Mouse (Mus musculus): ENCODE results near the gene Gm43720. TPM values are rescaled to one million over a fixed set of nuclear protein-coding genes. Genes with fewer than 3 reads are reported as not detected.
"Not testable (repeated sequence)": the region's sequence is repeated elsewhere in the genome, so short reads cannot be mapped to it uniquely, and the experiment has no call there.

Gm43720 gene
- polyA plus RNA-seq, 1 experiment from 2014 or later: 0.04 TPM

GRCm38 (mm10) chr5:138234224-138234623 is 45.5 kb downstream of the Gm43720 start:
- H3K4me2 ChIP-seq: no peak overlapping the region
- ATAC-seq (ENCODE audit: low FRiP score): no peak
- H3K27ac ChIP-seq (replicated peaks): no peak overlapping the region
- no peaks in the 10 kb centered on the region for H3K9me3 ChIP-seq (replicated peaks)
- H3K9ac ChIP-seq (replicated peaks): no peak overlapping the region
- H3K4me3 ChIP-seq (replicated peaks): no peak overlapping the region
- H3K27me3 ChIP-seq (replicated peaks): no peaks in the 10 kb centered on the region
- H3K4me1 ChIP-seq: no peaks in the 10 kb centered on the region
- no peaks in the 10 kb centered on the region for H3K36me3 ChIP-seq

GRCm38 (mm10) chr5:138233778-138234177 is 46.0 kb downstream of the Gm43720 start:
- Histone ChIP-seq H3K27me3 (replicated peaks) (no peaks in the 10 kb centered on the region), H3K4me1 (no peaks in the 10 kb centered on the region), H3K4me3 (replicated peaks) (no peak overlapping the region), H3K9ac (replicated peaks) (no peak overlapping the region), H3K27ac (replicated peaks) (no peak overlapping the region), H3K9me3 (replicated peaks) (no peaks in the 10 kb centered on the region), H3K36me3 (no peaks in the 10 kb centered on the region), H3K4me2 (no peak overlapping the region)
- 89% methylated on average over 2 of the region's 2 CpGs for WGBS
- ATAC-seq (ENCODE audit: low FRiP score): no peak

GRCm38 (mm10) chr5:138229511-138229910 is 50.2 kb downstream of the Gm43720 start:
- H3K27me3 ChIP-seq (replicated peaks): no peaks in the 10 kb centered on the region
- no peaks in the 10 kb centered on the region for H3K4me1 ChIP-seq
- H3K36me3 ChIP-seq: no peaks in the 10 kb centered on the region
- no peak overlapping the region for H3K4me2 ChIP-seq
- H3K27ac ChIP-seq (replicated peaks): no peak overlapping the region
- ATAC-seq (ENCODE audit: low FRiP score): no peak
- no peak overlapping the region for H3K9ac ChIP-seq (replicated peaks)
- no peak overlapping the region for H3K4me3 ChIP-seq (replicated peaks)
- 94% methylated on average over 3 of the region's 3 CpGs for WGBS
- no peaks in the 10 kb centered on the region for H3K9me3 ChIP-seq (replicated peaks)

- H3K9me3 ChIP-seq (replicated peaks): no peaks in the 10 kb centered on the region
- H3K9ac ChIP-seq (replicated peaks): no peak overlapping the region
- no peak overlapping the region for H3K4me3 ChIP-seq (replicated peaks)
- no peaks in the 10 kb centered on the region for H3K36me3 ChIP-seq
- ATAC-seq (ENCODE audit: low FRiP score): no peak
- 62% methylated on average over 3 of the region's 3 CpGs for WGBS
- H3K4me2 ChIP-seq: no peak overlapping the region
- no peak overlapping the region for H3K27ac ChIP-seq (replicated peaks)
- H3K27me3 ChIP-seq (replicated peaks): no peaks in the 10 kb centered on the region
- H3K4me1 ChIP-seq: no peaks in the 10 kb centered on the region
Measured at GRCm38 (mm10) chr5:138228026-138228425, 51.7 kb downstream of the Gm43720 start.

- Histone ChIP-seq H3K9ac (replicated peaks) (no peak overlapping the region), H3K27ac (replicated peaks) (no peak overlapping the region), H3K9me3 (replicated peaks) (no peaks in the 10 kb centered on the region), H3K27me3 (replicated peaks) (no peaks in the 10 kb centered on the region), H3K4me2 (no peak overlapping the region), H3K4me3 (replicated peaks) (no peak overlapping the region), H3K4me1 (no peaks in the 10 kb centered on the region), H3K36me3 (no peaks in the 10 kb centered on the region)
- no peak for ATAC-seq (ENCODE audit: low FRiP score)
- WGBS: 82% methylated on average over 2 of the region's 2 CpGs
Measured at GRCm38 (mm10) chr5:138227367-138227766, 52.4 kb downstream of the Gm43720 start.

GRCm38 (mm10) chr5:138226491-138226890 is 53.3 kb downstream of the Gm43720 start:
- Histone ChIP-seq H3K9me3 (replicated peaks) (no peaks in the 10 kb centered on the region), H3K36me3 (no peaks in the 10 kb centered on the region), H3K4me1 (no peaks in the 10 kb centered on the region), H3K4me2 (no peak overlapping the region), H3K27ac (replicated peaks) (no peak overlapping the region), H3K4me3 (replicated peaks) (no peak overlapping the region), H3K9ac (replicated peaks) (no peak overlapping the region), H3K27me3 (replicated peaks) (no peaks in the 10 kb centered on the region)
- no peak for ATAC-seq (ENCODE audit: low FRiP score)
- 83% methylated on average over 4 of the region's 4 CpGs for WGBS

- Histone ChIP-seq H3K36me3 (no peaks in the 10 kb centered on the region), H3K4me2 (no peak within 1 kb of the TSS), H3K27me3 (replicated peaks) (no peaks in the 10 kb centered on the region), H3K4me1 (no peaks in the 10 kb centered on the region), H3K9me3 (replicated peaks) (no peaks in the 10 kb centered on the region), H3K9ac (replicated peaks) (no peak within 1 kb of the TSS), H3K27ac (replicated peaks) (no peak within 1 kb of the TSS), H3K4me3 (replicated peaks) (no peak within 1 kb of the TSS)
- 52% methylated on average over 2 of the region's 2 CpGs for WGBS
- no peak for ATAC-seq (ENCODE audit: low FRiP score)
Measured at GRCm38 (mm10) chr5:138225700-138226099, 54.1 kb downstream of the Gm43720 start, which contains the start of gene Nxpe5. Gene Nxpe5 (plus strand): TSS chr5:138225898.

GRCm38 (mm10) chr5:138223287-138223686 is 56.5 kb downstream of the Gm43720 start:
- Histone ChIP-seq H3K36me3 (no peaks in the 10 kb centered on the region), H3K4me3 (replicated peaks) (no peak overlapping the region), H3K9ac (replicated peaks) (no peak overlapping the region), H3K4me1 (no peaks in the 10 kb centered on the region), H3K9me3 (replicated peaks) (no peaks in the 10 kb centered on the region), H3K4me2 (no peak overlapping the region), H3K27me3 (replicated peaks) (no peaks in the 10 kb centered on the region), H3K27ac (replicated peaks) (no peak overlapping the region)
- no peak for ATAC-seq (ENCODE audit: low FRiP score)
- WGBS: 60% methylated on average over 3 of the region's 3 CpGs

GRCm38 (mm10) chr5:138222111-138222510 is 57.6 kb downstream of the Gm43720 start:
- Histone ChIP-seq H3K4me1 (no peaks in the 10 kb centered on the region), H3K27me3 (replicated peaks) (no peaks in the 10 kb centered on the region), H3K36me3 (no peaks in the 10 kb centered on the region), H3K4me2 (no peak overlapping the region), H3K27ac (replicated peaks) (no peak overlapping the region), H3K4me3 (replicated peaks) (no peak overlapping the region), H3K9ac (replicated peaks) (no peak overlapping the region), H3K9me3 (replicated peaks) (no peaks in the 10 kb centered on the region)
- no peak for ATAC-seq (ENCODE audit: low FRiP score)
- 24% methylated on average over 4 of the region's 4 CpGs for WGBS

GRCm38 (mm10) chr5:138219864-138220263 is 59.9 kb downstream of the Gm43720 start:
- Histone ChIP-seq H3K9ac (replicated peaks) (no peak overlapping the region), H3K4me3 (replicated peaks) (no peak overlapping the region), H3K27ac (replicated peaks) (no peak overlapping the region), H3K27me3 (replicated peaks) (no peaks in the 10 kb centered on the region), H3K4me2 (no peak overlapping the region), H3K9me3 (replicated peaks) (no peaks in the 10 kb centered on the region), H3K36me3 (no peaks in the 10 kb centered on the region), H3K4me1 (no peaks in the 10 kb centered on the region)
- 76% methylated on average over 2 of the region's 2 CpGs for WGBS
- no peak for ATAC-seq (ENCODE audit: low FRiP score)

- H3K27me3 ChIP-seq (replicated peaks); H3K9me3 ChIP-seq (replicated peaks); H3K36me3 ChIP-seq; H3K4me1 ChIP-seq; H3K9ac ChIP-seq (replicated peaks); ATAC-seq (ENCODE audit: low FRiP score); H3K27ac ChIP-seq (replicated peaks); H3K4me2 ChIP-seq; H3K4me3 ChIP-seq (replicated peaks): not testable (repeated sequence)
- 95% methylated on average over 13 of the region's 13 CpGs for WGBS
Measured at GRCm38 (mm10) chr5:138216632-138217031, 63.1 kb downstream of the Gm43720 start.

Measured in neural tube, embryonic 15.5 days (tissue).